Mouse (Mus musculus) T-helper 1 cell (primary cell): Measurements from ENCODE around the gene Kcnj14.

ENCODE experiments used
- in situ Hi-C: fragments of 300-600 bp; cut with MboI, MseI; formaldehyde crosslinking; loops from one replicate; pipeline ENCODE4 v1.15.1; 2025; ENCODE audit warnings: high pct_unique_total_duplicates

Kcnj14 gene

DNA sequence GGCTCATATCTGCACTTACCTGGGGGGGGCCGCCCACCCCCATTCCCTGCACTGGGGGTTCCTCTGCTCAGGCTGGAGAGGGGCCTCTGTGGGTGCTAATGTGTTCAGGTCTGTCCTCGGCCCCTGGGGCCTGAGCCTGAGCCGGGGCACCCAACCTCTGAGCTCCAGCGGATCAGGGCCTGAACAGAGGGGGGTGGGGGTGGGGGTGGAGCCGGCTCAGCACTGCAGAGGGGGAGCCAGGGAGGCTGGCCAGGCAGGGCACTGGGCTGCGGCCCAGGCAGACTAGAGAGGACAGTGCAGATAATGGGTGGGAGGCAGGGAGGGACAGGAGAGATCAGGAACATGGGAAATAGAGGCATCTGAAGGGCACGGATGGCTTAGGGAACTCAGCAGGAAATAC, at the start of gene Kcnj14:
Gene Kcnj14, minus strand, starts transcription at position 185 of the 400 bp plus-strand sequence.
- in situ Hi-C loops: no loop called here

GRCm38 (mm10) chr7:45873061-45873947, 48.7 kb upstream of the Kcnj14 start:
- in situ Hi-C loops: loop anchor here (5.0 kb wide), 1 partner anchor 64 kb away; no protein-coding TSS in a partner anchor

- in situ Hi-C loops: loop anchor here (5.0 kb wide), 1 partner anchor 65 kb away; no protein-coding TSS in a partner anchor
Observed at GRCm38 (mm10) chr7:45872624-45873023, 48.0 kb upstream of the Kcnj14 start, which contains the start of gene Kdelr1. Gene Kdelr1, plus strand, starts transcription at chr7:45872772.

DNA sequence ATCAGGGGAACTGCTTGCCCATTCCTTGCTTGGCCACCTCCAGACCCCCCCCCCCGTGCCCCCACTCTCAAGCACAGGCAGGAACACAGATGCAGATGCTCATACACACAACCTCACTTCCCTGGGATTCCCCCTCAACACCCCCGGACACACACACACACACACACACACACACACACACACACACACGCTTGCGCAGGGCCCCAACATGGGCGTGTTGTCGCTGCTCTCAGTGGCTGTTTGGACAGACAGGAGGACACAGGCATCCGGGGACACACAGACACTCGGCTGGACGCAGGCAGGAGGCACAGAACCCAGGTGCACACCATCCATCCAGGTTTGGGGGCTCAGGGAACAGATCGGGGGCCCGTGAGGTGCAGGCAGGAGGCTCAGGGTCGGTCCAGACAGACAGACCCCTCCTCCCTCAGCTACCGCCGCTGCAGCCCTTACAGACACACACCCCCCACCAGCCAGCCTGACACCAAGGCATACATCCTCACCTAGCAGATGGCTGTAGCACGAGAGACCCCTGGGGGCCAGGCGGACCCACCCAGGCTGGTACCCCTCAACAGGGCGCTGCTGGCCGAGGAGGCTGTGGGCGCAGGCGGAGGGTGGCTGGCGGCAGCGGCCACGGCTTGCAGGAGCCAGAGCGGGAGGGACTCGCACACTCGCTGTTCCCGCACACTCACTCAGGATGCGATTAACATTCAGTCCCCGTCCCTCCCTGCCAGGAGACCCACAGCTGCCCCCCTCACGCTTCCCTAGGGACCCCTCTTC, 45.9 kb upstream of the Kcnj14 start:
- in situ Hi-C loops: loop anchor here (5.0 kb wide), 1 partner anchor 67 kb away; no protein-coding TSS in a partner anchor

- in situ Hi-C loops: loop anchor here (5.0 kb wide), 1 partner anchor 68 kb away; no protein-coding TSS in a partner anchor
Observed at GRCm38 (mm10) chr7:45869787-45870186, 45.2 kb upstream of the Kcnj14 start.

GRCm38 (mm10) chr7:45869107-45869670, 44.6 kb upstream of the Kcnj14 start:
- in situ Hi-C loops: no loop called here

GRCm38 (mm10) chr7:45867871-45868270, 43.3 kb upstream of the Kcnj14 start:
- in situ Hi-C loops: no loop called here

GRCm38 (mm10) chr7:45865925-45866910, 41.6 kb upstream of the Kcnj14 start:
- in situ Hi-C loops: no loop called here

DNA sequence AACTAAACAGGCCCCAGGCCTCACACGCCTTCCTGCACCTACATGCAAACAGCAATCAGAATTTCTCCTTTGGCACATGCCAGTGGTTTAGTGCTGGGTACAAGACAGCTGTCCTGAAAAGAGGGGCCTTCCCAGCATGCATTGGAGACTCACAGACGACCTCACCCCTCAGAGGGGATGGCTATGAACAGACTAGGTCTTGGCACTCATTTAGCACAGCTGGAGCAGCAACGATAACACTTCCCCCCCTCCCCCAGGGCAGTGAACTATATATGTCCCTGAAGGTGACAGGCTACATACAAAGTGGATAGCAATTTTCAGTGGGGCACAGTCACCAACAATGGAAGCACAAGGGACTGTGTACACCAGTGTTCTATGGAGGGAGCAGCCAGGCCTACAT, 39.9 kb upstream of the Kcnj14 start:
- in situ Hi-C loops: no loop called here

DNA sequence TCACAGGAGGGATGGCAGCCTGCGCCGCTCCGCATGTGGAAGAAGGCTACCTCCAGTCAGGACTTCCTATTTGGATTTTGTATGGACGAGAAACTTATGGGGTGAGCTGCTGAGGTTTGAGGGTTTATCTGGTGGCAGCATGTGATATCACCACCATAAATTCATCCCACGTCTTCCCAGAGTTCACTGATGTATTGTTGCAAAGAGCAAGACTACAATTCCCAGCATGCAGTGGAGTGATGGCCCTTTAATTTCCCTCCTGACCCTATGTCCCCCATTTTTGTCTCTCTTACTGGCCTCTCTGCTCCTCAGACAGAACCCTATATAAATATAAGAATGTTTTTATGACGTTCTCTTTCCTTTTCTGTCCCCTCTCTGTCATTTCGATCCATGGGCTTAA, 38.2 kb upstream of the Kcnj14 start:
- in situ Hi-C loops: no loop called here

GRCm38 (mm10) chr7:45859008-45859407, 34.4 kb upstream of the Kcnj14 start:
- in situ Hi-C loops: no loop called here

GRCm38 (mm10) chr7:45856950-45857901, 32.6 kb upstream of the Kcnj14 start:
- in situ Hi-C loops: no loop called here

DNA sequence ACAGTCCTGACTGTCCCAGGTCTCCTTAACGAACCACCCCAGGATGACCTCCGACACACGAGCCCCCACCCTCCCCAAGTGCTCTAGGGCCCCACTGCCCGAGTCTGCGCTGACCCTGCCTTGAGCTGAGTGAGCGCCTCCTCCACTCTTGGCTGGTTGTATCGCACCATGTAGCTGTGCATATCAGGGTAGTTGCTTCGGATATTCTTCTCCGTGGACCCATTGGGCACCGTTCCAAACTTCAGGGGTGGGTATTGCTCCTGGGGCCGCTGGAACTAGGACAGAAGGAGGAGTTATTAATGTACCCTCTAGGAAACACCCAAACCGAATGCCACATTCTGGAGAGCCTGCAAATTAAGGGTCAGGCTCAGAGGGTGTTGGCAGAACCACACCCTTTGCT, 28.5 kb upstream of the Kcnj14 start:
- in situ Hi-C loops: no loop called here

GRCm38 (mm10) chr7:45850661-45851060, 26.1 kb upstream of the Kcnj14 start:
- in situ Hi-C loops: no loop called here

GRCm38 (mm10) chr7:45848447-45849027, 24.0 kb upstream of the Kcnj14 start:
- in situ Hi-C loops: no loop called here

- in situ Hi-C loops: no loop called here
Observed at GRCm38 (mm10) chr7:45842950-45843744, 18.6 kb upstream of the Kcnj14 start.

DNA sequence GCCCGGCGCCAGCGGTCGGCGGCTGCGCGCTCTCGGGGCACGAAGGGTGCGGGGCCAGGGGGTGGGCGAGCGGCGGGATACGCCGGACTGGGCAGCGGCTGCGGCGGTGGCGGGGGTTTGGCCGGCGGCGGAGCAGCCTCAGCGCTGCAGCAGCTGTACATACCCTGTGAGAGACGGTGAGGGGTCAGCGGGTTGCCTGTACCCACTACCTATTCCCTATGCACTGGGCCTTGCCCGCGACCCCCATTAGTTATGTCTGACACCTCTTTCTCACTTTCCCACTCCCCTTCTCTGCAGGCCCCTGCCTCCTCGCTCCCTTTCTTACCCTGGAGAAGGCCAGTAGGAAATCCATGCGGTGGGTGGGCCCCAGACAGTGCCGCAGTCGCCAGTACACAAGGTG, 9.3 kb upstream of the Kcnj14 start:
- in situ Hi-C loops: no loop called here

DNA sequence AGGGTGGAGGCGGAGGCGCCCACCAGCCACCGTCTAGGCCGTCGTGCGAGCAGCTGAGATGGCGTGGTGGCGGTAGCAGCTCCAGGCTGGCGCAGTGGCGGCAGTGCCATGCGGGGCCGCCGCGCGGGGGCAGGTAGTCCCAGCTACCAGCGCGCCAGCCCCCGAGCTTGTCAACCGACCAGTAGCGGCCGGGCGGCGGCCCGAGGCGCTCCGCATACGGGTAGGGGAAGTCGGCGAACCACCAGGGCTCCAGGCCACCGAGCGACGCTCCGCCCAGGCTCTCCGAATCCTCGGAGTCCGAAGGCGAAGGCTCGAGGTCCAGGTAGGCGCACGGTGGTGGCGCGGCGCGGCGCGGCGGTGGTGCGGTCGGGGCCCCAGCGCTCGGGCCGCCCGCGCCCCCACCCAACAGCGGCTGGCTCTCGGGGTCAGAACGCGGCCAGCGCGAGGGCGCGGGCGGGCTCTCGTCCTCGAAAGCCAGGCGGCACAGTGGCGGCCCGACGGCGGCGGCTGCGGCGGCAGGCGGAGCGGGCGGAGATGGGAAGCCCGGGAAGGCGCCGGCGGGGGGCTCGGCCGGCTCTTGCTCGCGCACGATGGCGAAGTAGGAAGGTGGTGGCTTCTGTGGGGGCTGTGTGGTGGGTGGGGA, 8.7 kb upstream of the Kcnj14 start:
- in situ Hi-C loops: no loop called here
